Mouse (Mus musculus) MEL-GATA-1-ER (cell line): ENCODE data around the gene Tagap.
"Not testable (repeated sequence)": the region's sequence is repeated elsewhere in the genome, so short reads cannot be mapped to it uniquely, and the experiment has no call there.

Source experiments
- DNase-seq: peaks from one replicate; pipeline ENCODE4 v3.0.0-alpha.2; 2012; ENCODE audit warnings: low read depth; ENCODE audit errors: extremely low read depth

Tagap gene

GRCm38 (mm10) chr17:7968490-7968889, 42.7 kb downstream of the Tagap start:
- DNase-seq, result not testable (repeated sequence)

GRCm38 (mm10) chr17:7969782-7970181, 44.0 kb downstream of the Tagap start:
- DNase-seq, result not testable (repeated sequence)

DNA sequence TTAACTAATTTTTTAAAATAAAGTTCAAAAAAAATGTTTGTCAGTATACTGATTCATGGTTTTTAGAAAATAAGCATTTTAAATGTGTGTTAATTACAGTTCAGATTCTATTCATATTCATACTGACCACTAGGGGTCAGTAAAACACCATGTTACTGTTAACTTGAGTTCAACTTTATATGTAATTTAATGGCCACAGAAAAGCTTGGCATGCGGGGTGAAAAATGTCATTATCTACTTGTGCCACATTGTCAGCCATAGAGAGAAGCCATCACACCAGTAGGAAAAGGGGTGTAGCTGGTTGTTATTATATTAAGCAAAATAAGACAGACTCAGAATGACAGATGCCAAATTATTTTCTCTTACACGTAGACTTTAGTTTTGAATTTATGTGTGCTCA, 57.7 kb downstream of the Tagap start:
- DNase-seq, result not testable (repeated sequence)
